Mouse (Mus musculus) urinary bladder, postnatal 10 days (tissue): ENCODE results near the gene Tmem131.
"Not testable (repeated sequence)": the region's sequence is repeated elsewhere in the genome, so short reads cannot be mapped to it uniquely, and the experiment has no call there.

ENCODE experiments used
- DNase-seq: peaks from one replicate; pipeline ENCODE4 v3.0.0; 2022; ENCODE audit warnings: low spot score

The Tmem131 gene

DNA sequence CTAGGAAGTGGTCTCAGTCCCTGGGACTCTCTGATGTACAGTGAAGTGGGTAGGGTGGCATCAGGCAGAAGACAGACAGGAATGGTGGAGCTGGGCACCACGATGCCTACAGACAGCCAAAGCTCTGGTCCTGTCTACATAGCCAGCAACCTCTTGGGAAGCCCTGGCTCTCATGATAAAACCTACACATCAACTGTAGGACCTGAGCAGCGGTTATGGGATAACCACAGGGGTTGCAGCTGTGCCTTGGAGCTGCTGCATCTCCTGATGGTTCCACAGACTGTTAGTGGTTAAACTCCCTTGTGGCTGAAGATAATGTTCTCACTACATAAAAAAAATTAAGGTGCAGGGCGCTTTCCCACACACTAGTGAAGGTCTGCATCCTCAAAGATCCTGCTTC lies 107.9 kb downstream of the Tmem131 start:
- no peak for DNase-seq

- no peak for DNase-seq
These were observed 109.4 kb downstream of the Tmem131 start for GRCm38 (mm10) chr1:36834090-36834489.

GRCm38 (mm10) chr1:36830913-36831866 lies 112.3 kb downstream of the Tmem131 start:
- DNase-seq: no peak

DNA sequence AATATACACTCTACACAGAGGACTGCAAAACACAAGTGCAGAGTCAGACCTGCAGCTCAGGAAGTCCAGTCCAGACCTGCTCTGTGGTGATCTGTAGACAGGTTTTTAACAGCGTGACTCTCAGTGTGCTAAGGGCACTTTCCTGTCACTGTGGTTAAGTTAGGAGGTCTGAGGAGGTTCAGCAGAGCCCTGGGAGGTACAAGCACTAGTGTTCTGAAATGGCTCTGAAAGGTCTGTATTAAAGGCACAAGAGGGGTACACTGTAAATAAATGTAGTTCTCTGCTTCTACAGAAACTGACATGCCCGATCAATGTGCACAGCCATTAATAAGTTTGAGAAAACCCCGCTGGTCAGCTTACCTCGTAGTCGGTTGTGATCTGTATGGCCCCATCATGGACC lies 119.1 kb downstream of the Tmem131 start:
- DNase-seq: no peak

DNA sequence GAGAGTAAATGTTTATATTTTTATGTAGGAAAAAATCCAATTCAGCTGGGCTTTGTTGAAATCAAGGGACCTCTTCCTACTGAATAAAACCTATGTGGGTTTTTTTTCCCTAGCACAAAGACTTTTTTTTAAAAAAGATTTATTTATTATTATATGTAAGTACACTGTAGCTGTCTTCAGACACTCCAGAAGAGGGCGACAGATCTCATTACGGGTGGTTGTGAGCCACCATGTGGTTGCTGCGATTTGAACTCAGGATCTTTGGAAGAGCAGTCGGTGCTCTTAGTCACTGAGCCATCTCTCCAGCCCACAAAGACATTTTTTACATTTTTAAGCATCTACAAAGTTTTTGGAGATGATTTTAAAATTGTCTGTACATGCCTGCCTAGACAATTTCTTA lies 121.5 kb downstream of the Tmem131 start:
- not testable (repeated sequence) for DNase-seq

GRCm38 (mm10) chr1:36815166-36815565 lies 128.3 kb downstream of the Tmem131 start:
- no peak for DNase-seq

DNA sequence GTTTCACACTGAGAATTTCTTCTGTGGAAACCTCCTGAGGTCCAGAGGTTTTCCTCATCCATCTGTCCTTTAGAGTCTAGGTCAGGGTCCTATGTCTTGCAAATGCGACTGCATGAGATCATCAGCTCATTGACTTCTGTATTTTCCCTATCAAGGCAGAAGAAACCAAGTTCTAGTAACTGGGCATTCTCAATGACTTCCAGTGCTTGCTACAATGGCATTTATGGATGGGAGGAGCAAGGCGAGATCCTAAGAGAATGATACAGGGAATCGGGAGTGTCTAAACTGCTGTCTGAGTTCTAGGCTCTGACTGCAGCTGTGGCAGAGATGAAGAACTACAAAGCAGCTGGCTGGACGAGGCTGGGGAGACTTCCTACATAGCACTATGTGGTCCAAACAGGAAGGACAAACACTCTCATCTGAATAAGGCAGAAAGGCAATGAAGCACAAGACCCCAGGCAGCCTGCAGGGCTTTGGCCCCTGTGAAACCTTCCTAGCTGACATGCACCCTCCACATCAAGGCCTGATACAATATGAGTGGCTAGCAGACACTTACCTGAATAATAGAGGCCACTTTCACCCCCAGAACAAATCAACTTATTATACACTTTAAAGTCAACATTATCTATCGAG lies 129.1 kb downstream of the Tmem131 start:
- DNase-seq: no peak

DNA sequence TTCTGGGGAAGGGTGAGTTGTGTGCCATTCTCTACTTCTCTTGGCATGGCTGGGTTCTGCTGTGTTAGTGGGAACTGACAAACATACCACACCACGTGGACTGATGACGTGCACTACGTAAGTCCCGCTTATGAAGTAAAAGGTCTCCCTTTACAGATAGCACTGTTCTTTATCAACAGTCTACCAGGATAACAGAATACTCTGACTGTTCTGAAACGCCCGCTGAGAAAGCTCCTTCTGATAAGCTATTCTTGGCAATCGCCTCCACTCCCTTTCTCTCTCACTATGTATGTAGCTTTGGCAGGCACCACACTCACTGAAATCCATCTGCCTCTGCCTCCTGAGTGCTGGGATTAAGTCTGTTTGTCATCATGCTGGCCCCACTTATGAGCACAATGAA lies 130.1 kb downstream of the Tmem131 start:
- DNase-seq: no peak

DNA sequence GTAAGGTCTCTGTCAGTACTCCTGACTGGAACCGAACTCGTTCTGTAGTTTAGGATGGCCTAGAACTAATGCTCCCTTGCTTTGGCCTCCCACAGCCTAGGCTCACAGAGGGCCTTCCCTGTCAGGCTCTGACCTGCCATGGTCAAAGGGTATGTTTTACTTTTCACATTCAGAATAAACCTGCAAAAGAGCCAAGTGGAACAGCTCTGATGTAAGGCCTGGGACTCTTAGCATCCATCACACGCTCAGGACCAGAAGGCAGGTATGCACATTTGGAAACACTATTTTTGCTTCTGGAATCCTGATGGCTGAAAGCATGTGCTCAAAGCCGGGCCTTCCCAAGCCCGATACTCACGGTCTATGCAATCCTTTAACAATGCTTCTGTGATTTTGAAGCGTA lies 131.7 kb downstream of the Tmem131 start:
- no peak for DNase-seq

- DNase-seq: no peak
These were observed 135.5 kb downstream of the Tmem131 start for GRCm38 (mm10) chr1:36807782-36808565.

- no peak for DNase-seq
These were observed 136.4 kb downstream of the Tmem131 start for GRCm38 (mm10) chr1:36807086-36807485.

DNA sequence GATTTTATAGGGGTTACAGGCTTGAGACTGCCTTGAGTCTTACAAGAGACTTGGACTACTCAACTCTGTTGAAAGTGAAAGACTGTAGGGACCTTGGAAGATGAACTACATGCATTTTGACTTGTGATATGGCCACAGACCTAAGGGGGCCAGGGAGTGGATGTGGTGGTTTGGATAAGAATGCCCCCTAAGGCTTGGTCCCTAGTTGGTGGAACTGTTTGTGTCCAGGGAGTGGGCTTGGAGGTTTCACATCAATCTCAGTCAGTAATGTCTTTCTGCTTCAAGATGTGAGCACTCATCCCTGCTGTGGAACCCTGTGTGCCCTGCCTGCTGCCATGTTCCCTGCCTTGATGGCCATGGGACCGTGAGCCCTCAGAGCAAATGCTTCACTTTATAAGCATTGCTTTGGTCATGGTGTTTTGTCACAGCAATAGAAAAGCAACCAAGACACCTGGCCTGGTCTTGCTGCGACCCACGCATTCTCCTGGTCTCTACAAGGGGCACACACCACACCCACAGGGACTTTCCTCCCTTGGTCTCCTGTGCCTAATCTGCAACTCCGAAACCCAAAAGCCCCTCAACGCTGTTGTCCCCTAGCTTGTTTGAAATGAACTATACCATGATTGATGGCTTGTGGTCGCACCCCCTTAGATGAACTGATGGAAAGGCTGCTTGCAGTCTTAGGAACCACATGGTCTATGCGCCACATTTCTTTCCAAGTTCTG lies 137.1 kb downstream of the Tmem131 start:
- no peak for DNase-seq

- DNase-seq: no peak
These were observed 138.6 kb downstream of the Tmem131 start for GRCm38 (mm10) chr1:36804833-36805232.

- DNase-seq: no peak
These were observed 139.2 kb downstream of the Tmem131 start for GRCm38 (mm10) chr1:36804259-36804658.

DNA sequence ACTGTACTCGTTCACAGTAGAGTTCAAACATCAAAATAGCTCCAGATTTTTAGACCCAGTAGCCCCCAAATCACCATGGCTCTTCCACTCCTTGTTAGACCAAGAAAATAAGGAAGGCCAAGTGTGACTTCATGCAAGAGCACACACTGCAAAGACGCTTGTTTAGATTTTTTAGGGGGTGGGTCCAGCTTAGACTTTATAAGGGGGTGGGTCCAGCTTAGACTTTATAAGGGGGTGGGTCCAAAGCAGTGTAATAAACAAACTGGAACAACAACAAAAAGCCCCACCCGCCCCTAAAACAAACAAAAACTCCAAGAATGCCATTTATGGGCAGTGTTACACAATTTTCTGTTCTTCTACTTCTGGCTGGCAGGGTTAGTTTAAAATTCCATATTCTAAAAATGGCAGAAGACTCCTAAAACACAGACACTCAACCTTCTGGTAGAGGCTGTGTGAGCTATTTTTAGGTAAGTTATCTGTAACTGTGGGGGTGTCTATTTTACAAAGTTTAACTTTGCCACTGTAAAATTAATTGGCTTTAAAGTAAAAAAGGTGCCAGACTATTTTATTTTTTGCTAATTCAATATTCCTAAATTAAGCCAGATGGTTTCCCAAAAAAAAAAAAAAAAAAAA lies 143.0 kb downstream of the Tmem131 start:
- no peak for DNase-seq

GRCm38 (mm10) chr1:36797481-36797880 lies 146.0 kb downstream of the Tmem131 start:
- no peak for DNase-seq

GRCm38 (mm10) chr1:36796711-36797110 lies 146.8 kb downstream of the Tmem131 start:
- no peak for DNase-seq

DNA sequence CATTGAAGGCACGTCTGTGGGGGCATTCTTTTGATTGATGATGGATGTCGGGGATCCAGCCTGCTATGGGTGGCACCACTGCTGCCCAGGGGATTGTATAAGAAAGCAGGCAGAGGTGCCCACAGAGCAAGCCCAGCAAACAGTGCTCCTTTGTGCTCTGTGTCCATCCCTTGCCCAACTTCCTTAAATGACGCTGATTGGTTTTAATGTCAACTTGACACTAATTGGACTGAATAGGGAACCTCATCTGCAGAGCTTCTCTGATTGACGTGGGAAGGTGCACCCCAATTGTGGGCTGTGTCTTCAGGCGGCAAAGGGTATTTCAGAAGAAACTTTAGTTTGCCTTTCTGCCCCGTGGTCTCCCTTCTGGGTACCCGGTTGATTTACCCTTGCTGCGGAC lies 154.1 kb downstream of the Tmem131 start:
- no peak for DNase-seq

GRCm38 (mm10) chr1:36786377-36786776 lies 157.1 kb downstream of the Tmem131 start:
- DNase-seq: no peak

DNA sequence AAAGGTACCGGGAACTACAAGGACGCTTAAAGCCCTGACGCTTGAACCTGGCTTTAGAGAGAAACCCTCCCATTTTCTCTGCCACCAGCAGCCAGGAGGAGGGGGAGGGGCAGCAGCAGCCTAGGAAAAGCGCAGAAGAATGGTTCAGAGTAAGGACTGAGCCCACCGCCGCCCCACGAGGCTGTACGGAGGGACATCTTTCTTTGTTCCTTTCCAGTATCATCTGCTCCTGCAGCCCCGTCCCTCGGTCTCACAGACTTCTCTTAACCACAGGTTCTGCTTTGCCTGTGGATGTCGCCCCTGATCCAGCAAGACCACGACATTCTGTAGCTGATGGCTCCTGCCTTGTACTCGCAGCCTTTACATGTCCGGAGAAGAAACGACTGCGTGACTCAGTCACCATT lies 158.2 kb downstream of the Tmem131 start:
- no peak for DNase-seq

DNA sequence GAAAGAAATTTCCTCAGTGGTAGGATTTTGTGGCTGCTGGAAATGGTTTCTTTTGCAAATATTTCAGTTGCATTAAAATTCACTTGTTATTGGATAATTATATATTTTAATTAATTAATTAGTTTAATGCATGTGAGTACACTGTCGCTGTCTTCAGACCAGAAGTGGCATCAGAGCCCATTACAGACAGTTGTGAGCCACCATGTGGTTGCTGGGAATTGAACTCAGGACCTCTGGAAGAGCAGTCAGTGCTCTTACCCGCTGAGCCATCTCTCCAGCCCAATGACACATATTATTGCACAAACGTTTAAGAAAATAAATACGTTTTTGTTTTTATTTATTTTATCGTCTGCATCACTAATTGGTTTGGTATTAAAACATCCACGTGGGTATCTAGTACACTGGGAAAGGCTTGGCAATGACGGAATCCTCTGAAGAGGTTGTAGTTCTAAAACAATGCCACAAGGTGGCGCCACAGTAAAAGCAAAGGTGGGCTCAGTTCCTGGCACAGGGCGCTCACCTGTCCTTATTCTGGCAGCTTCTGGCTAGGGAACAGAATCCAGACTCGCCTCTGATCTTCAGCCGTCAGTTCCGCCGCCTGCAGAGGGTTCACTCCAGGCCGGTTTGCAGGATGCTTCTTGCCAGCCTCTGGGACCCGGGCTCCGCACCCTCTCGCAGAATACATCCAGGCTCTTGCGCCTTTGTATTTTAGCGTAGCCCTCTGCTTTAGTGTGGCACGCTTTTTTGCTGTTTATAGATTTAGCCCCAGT lies 158.9 kb downstream of the Tmem131 start:
- DNase-seq: no peak
